Mouse (Mus musculus) megakaryocyte progenitor cell, adult 5-6 weeks (primary cell): ENCODE results near the gene Jade2. TPM values are rescaled to one million over a fixed set of nuclear protein-coding genes. Genes with fewer than 3 reads are reported as not detected.
"Not testable (repeated sequence)": the region's sequence is repeated elsewhere in the genome, so short reads cannot be mapped to it uniquely, and the experiment has no call there.

ENCODE experiments used
- ATAC-seq: replicated peaks from 2 replicates; pipeline ENCODE4 v1.8.0; 2016; ENCODE audit warnings: mild to moderate bottlenecking, moderate TSS enrichment, inconsistent platforms; ENCODE audit not compliant: poor library complexity
- total RNA-seq, 2 experiments: library from RNA; stranded (forward) in 1 of 2; stranded (reverse) in 1 of 2; fragments of 157-497, 149-512 nt in 1 of 2; fragments of 200-1000 nt in 1 of 2; gene quantifications; 2 replicates each; pipeline versions ENCODE4 v1.2.3 to v1.2.4; 2015 to 2017

Gene Jade2
- total RNA-seq, 2 experiments from 2014 or later, result 7.0 to 7.7 TPM

GRCm38 (mm10) chr11:51800634-51801325 lies 56.7 kb downstream of the Jade2 start:
- 0 out of 2 replicates have a peak, but pooled peaks have one; percentile 29 for ATAC-seq

GRCm38 (mm10) chr11:51796272-51796671 lies 61.2 kb downstream of the Jade2 start:
- ATAC-seq, result no peak

DNA sequence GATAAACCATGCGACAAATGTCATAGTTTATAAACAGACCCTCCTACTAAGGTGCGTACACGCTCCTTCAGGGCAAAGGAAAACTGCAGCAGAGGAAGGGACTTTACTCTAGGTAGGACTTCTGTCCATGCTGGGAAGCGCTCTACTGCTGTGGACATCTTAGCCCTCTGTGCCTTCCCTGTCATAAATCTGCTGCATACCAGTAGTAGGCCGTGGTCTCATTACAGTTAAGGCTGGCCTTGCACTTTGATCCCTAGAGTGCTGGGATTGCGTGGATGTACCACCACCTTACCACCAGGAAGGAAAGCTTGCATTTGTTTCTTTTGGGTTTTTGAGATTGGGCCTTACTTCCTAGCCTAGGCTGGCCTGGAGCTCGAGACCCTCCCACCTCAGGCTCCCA lies 66.8 kb downstream of the Jade2 start:
- ATAC-seq, result no peak

DNA sequence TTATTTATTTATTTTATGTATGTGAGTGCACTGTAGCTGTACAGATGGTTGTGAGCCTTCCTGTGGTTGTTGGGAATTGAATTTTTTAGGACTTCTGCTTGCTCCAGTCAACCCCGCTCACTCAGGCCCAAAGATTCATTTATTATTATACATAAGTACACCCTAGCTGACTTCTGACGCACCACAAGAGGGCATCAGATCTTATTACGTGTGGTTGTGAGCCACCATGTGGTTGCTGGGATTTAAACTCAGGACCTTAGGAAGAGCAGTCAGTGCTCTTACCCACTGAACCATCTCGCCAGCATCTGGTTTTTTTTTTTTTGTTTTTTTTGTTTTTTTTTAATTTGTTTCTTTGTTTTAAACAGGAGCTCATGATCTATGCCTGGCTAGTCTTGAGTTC lies 67.7 kb downstream of the Jade2 start:
- ATAC-seq, result not testable (repeated sequence)

GRCm38 (mm10) chr11:51785926-51786325 lies 71.5 kb downstream of the Jade2 start:
- ATAC-seq, result peak; percentile 69

- ATAC-seq, result no peak
These were observed 74.7 kb downstream of the Jade2 start for GRCm38 (mm10) chr11:51782721-51783120.

- ATAC-seq, result no peak
These were observed 76.6 kb downstream of the Jade2 start for GRCm38 (mm10) chr11:51780773-51781267.

GRCm38 (mm10) chr11:51777478-51777877 lies 80.0 kb downstream of the Jade2 start:
- no peak for ATAC-seq

DNA sequence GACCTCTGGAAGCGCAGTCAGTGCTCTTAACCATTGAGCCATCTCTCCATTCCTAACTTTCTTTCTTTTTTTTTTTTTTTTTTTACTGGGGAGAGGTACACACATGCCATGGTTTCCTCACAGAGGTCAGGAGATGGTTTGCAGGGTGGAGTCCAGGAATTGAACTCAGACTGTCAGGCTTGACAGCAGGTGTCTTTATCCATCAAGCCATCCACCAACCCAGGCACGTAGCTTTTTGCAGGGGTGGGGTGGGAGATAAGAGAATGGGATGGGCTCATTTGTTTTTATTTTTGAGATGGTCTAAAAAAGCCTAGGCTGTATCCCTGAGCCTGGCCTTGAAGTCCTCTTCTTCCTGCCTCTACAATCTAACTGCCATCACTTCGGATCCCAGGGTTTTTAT lies 81.9 kb downstream of the Jade2 start:
- 0 out of 2 replicates have a peak, but pooled peaks have one; percentile 11 for ATAC-seq

DNA sequence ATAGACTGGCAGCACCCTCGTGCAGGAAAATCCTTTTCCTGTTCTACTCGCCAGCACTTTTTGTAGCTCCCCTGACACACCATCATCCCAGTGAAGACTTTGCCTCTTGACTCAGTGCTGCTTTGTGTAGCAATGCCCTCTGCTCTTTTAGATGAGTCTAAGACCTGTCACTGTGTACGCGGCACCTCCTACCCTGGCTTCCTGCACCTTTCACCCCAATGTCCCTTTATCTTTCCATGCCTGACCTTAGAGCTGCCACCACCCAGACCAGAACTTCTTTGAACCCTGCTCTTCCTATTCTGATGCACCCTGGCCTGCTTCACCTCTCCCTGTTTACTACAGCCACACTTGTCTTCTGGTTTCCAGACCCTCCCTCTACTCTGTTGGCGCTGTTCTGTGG lies 89.2 kb downstream of the Jade2 start:
- no peak for ATAC-seq

DNA sequence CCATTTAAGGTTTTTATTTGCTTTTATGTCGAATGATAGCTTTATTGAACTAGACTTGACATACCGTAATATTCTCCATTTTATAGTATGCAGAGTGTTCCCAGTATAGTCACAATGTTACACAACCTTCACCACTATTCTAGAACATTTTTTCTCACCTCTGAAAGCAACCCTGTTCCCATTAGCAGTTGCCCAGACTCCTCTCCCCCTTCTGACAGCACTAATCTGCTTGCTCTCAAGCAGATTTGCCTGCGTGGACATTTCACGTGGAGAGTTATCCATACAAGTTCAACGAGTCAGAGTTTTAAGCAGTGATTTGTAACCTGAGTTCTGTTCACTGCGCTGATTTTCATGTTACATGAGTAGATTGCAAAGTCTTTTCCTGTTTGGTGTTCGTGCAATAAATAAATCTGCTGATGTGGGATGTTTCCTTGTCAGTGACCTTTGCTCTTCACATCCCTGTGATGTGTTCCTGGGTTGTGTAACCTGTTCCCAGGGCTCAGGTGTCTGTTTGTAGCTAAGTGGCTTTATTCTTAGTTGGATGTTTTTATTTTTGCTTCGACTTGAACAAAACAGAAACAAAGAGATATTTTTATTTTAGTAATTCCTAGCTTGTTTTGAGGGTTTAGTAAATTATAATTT lies 89.8 kb downstream of the Jade2 start:
- ATAC-seq, result no peak

DNA sequence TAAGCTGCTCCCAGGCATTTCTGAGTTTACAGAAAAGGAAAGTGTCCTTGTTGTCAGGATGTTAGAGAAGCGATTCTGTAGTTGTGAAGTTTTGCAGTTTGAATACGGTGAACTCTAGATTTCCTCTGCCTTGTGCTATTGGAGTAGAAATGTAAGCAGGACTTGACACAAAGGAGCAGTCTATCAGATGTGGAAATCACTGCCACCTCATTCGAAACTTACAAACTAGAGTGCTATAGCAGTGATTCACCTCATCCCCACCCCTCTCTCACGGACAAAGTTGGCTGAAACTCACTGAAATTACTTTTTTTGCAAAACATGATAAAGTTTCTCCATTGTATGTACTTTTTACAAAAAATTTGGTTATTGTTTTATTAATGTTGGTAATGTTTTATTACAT lies 92.6 kb downstream of the Jade2 start:
- ATAC-seq, result no peak

GRCm38 (mm10) chr11:51763955-51764354 lies 93.5 kb downstream of the Jade2 start:
- ATAC-seq, result no peak

Other genes starting within 250 kb of the Jade2 start
- 147 and 165 TPM in 2 replicates for gene Nhp2, start 237.9 kb downstream of the Jade2 start, total RNA-seq (2015)
- gene Nhp2, start 237.9 kb downstream of the Jade2 start, total RNA-seq (2017), result 117 and 167 TPM in 2 replicates
- 34.9 TPM in 2 replicates for gene Rmnd5b, start 221.8 kb downstream of the Jade2 start, total RNA-seq (2015)
- 11.4 and 20.4 TPM in 2 replicates for gene Rmnd5b, start 221.8 kb downstream of the Jade2 start, total RNA-seq (2017)
- gene N4bp3, start 206.8 kb downstream of the Jade2 start, total RNA-seq (2015), result 0.10 and 0.44 TPM in 2 replicates
- gene N4bp3, start 206.8 kb downstream of the Jade2 start, total RNA-seq (2017), result 0.46 and 0.78 TPM in 2 replicates
- gene D930048N14Rik, start 206.7 kb downstream of the Jade2 start, total RNA-seq (2015), result 0.15 TPM in 1 of 2 replicates, not detected in the other
- 0.21 TPM in 1 of 2 replicates, not detected in the other for gene D930048N14Rik, start 206.7 kb downstream of the Jade2 start, total RNA-seq (2017)
- 32.9 and 36.5 TPM in 2 replicates for gene 0610009B22Rik, start 168.8 kb downstream of the Jade2 start, total RNA-seq (2015)
- 13.5 and 18.5 TPM in 2 replicates for gene 0610009B22Rik, start 168.8 kb downstream of the Jade2 start, total RNA-seq (2017)
- gene Sec24a, start 94.0 kb downstream of the Jade2 start, total RNA-seq (2015), result 24.6 and 29.6 TPM in 2 replicates
- gene Sec24a, start 94.0 kb downstream of the Jade2 start, total RNA-seq (2017), result 4.9 and 7.5 TPM in 2 replicates
- 123 and 132 TPM in 2 replicates for gene Sar1b, start 94.0 kb downstream of the Jade2 start, total RNA-seq (2015)
- gene Sar1b, start 94.0 kb downstream of the Jade2 start, total RNA-seq (2017), result 62.7 and 74.4 TPM in 2 replicates
- 93.9 and 114 TPM in 2 replicates for gene Cdkn2aipnl, start 110.0 kb upstream of the Jade2 start, total RNA-seq (2015)
- 66.9 and 67.3 TPM in 2 replicates for gene Cdkn2aipnl, start 110.0 kb upstream of the Jade2 start, total RNA-seq (2017)
- 84.4 and 88.0 TPM in 2 replicates for gene Ube2b, start 143.1 kb upstream of the Jade2 start, total RNA-seq (2015)
- gene Ube2b, start 143.1 kb upstream of the Jade2 start, total RNA-seq (2017), result 68.8 and 102 TPM in 2 replicates
- gene Cdkl3, start 146.6 kb upstream of the Jade2 start, total RNA-seq (2015), result 3.3 and 4.1 TPM in 2 replicates
- 3.9 and 6.1 TPM in 2 replicates for gene Cdkl3, start 146.6 kb upstream of the Jade2 start, total RNA-seq (2017)
- 83.7 and 92.7 TPM in 2 replicates for gene Ppp2ca, start 241.0 kb upstream of the Jade2 start, total RNA-seq (2015)
- 94.4 and 99.1 TPM in 2 replicates for gene Ppp2ca, start 241.0 kb upstream of the Jade2 start, total RNA-seq (2017)